Mouse (Mus musculus): Measurements from ENCODE around the gene Rabepk.

DNA sequence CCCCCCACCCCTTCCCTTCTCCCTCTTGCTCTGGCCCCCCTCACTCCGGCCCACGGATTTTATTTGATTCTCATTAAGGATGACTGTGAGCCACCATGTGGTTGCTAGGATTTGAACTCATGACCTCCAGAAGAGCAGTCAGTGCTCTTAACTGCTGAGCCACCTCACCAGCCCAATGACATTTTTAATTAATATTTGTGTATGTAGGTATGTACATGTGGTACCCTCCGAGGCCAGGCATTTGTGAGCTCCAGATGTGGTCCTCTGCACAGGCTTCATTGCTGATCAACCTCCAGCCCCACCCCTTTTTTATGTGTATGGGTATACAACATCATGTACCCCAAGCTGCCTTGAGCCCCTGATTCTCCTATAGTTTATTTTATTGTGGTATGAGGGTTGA is 4.0 kb upstream of the Rabepk start:
- TF ChIP-seq GATA1 (IDR thresholded peaks at IDR 0.05; ENCODE audit: borderline replicate concordance, low read length): no peak
- TF ChIP-seq FLI1 (IDR thresholded peaks at IDR 0.05; ENCODE audit: low read length): no peak
